Mouse (Mus musculus): ENCODE results near the gene Pld2.

Gene Pld2

GRCm38 (mm10) chr11:70579710-70580357 is 40.0 kb downstream of the Pld2 start:
- DNase-seq: no peak

- DNase-seq: no peak
These were observed 40.5 kb downstream of the Pld2 start for GRCm38 (mm10) chr11:70580358-70580720.

GRCm38 (mm10) chr11:70580921-70581320 is 41.1 kb downstream of the Pld2 start:
- no peak for DNase-seq

GRCm38 (mm10) chr11:70582196-70582595 is 42.3 kb downstream of the Pld2 start:
- no peak for DNase-seq

- no peak for DNase-seq
These were observed 43.3 kb downstream of the Pld2 start for GRCm38 (mm10) chr11:70583022-70583714.

- DNase-seq: no peak
These were observed 43.9 kb downstream of the Pld2 start for GRCm38 (mm10) chr11:70583775-70584174.

GRCm38 (mm10) chr11:70585457-70585856 is 45.6 kb downstream of the Pld2 start:
- no peak for DNase-seq

- DNase-seq: no peak
These were observed 46.4 kb downstream of the Pld2 start for GRCm38 (mm10) chr11:70586261-70586660.

GRCm38 (mm10) chr11:70586954-70587353 is 47.1 kb downstream of the Pld2 start:
- no peak for DNase-seq

GRCm38 (mm10) chr11:70591733-70592132 is 51.9 kb downstream of the Pld2 start:
- no peak for DNase-seq

- DNase-seq: no peak
These were observed 54.6 kb downstream of the Pld2 start for GRCm38 (mm10) chr11:70594253-70594989.

- DNase-seq: no peak
These were observed 55.8 kb downstream of the Pld2 start for GRCm38 (mm10) chr11:70595638-70596037.

- no peak for DNase-seq
These were observed 56.2 kb downstream of the Pld2 start for GRCm38 (mm10) chr11:70596094-70596493.

- no peak for DNase-seq
These were observed 57.4 kb downstream of the Pld2 start for GRCm38 (mm10) chr11:70597301-70597700.

GRCm38 (mm10) chr11:70598451-70598953 is 58.6 kb downstream of the Pld2 start:
- no peak for DNase-seq

- peak; percentile 69 for DNase-seq
These were observed 65.2 kb downstream of the Pld2 start for GRCm38 (mm10) chr11:70605024-70605566.

- DNase-seq: no peak
These were observed 66.9 kb downstream of the Pld2 start for GRCm38 (mm10) chr11:70606717-70607116.

- no peak for DNase-seq
These were observed 67.7 kb downstream of the Pld2 start for GRCm38 (mm10) chr11:70607611-70608010.

Measured in right cerebral cortex, postnatal 14 days (tissue).